Mouse (Mus musculus): ENCODE measurements around the gene Cd81. TPM values are rescaled to one million over a fixed set of nuclear protein-coding genes. Genes with fewer than 3 reads are reported as not detected.

Cd81 gene
- total and polyA plus RNA-seq, 3 experiments: 105 to 133 TPM; not detected in 1

DNA sequence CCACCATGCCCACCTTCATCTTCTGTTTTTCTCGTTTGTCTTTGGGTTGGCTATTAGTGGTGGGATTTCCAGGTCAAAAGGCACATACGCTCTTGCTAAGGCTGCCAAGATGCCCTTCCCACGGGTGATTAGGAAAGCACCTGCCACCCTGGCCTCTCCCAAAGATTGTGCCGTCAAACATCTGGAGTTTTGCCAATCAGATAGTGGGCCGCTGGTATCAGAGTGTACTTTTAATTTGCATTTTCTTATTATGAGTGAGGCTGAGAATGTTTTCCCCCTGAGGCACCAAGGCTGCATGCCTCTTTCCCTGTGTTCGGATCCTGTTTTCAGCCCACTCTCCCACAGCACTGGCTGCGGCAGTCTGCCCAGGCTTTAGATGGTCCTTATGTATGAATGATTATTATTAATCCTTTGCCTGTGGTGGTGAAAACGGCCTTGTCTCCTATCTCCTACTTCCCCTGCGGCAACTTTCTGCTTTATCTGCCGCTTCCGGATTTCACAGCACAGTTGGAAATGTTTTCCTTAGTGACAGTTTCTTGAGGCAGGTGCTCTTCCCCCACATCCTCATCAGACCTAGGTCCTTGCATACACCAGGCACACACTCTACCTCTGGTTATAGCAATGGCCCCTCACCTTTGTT, 52.8 kb downstream of the Cd81 start:
- TF ChIP-seq ZMIZ1 (IDR thresholded peaks at IDR 0.05; ENCODE audit: low read depth, low read length) (no peak), ZKSCAN1 (IDR thresholded peaks at IDR 0.05; ENCODE audit: low read depth, low read length) (no peak), MYB (IDR thresholded peaks at IDR 0.05; ENCODE audit: low read depth, low read length) (peak; percentile 73), HCFC1 (IDR thresholded peaks at IDR 0.05; ENCODE audit: low read depth, low read length) (0 out of 2 replicates have a peak, but pooled peaks have one; percentile 43), GATA1 (IDR thresholded peaks at IDR 0.05; ENCODE audit: low read depth, low read length) (peak; percentile 86), EP300 (IDR thresholded peaks at IDR 0.05; ENCODE audit: low read depth in 1 of 2, low read length in 2 of 2) (peak; percentile 85), BHLHE40 (IDR thresholded peaks at IDR 0.05; ENCODE audit: borderline replicate concordance, low read depth, low read length) (no peak), RCOR1 (IDR thresholded peaks at IDR 0.05; ENCODE audit: low read depth, low read length) (peak; percentile 36; the same call in 1 of the 2 replicates), RAD21 (IDR thresholded peaks at IDR 0.05; ENCODE audit: low read depth, low read length) (no peak), ETS1 (IDR thresholded peaks at IDR 0.05; ENCODE audit: low read depth, low read length) (peak; percentile 74), TAL1 (IDR thresholded peaks at IDR 0.05; ENCODE audit: low read length) (peak; percentile 31; the same call in 1 of the 2 replicates), ZC3H11A (IDR thresholded peaks at IDR 0.05; ENCODE audit: low read depth, low read length) (no peak), TCF12 (IDR thresholded peaks at IDR 0.05; ENCODE audit: low read depth, low read length) (peak; percentile 80), SIN3A (IDR thresholded peaks at IDR 0.05; ENCODE audit: low read length) (peak; percentile 62), MXI1 (IDR thresholded peaks at IDR 0.05; ENCODE audit: low read depth, low read length) (peak; percentile 46; the same call in 1 of the 2 replicates), ELF1 (IDR thresholded peaks at IDR 0.05; ENCODE audit: low read depth, low read length) (peak; percentile 83), TBP (IDR thresholded peaks at IDR 0.05; ENCODE audit: low read depth, low read length) (peak; percentile 18; the same call in 1 of the 2 replicates)
- H3K36me3 ChIP-seq (ENCODE audit: control insufficient read depth in 1 of 2, insufficient read depth in 2 of 2, low read length in 2 of 2): peaks cover 0 to 23% of the 10 kb centered on the region in 2 experiments; a peak in 2 of 4 replicates
- H3K4me1 ChIP-seq (ENCODE audit: control insufficient read depth in 1 of 2, insufficient read depth in 2 of 2, low read length in 2 of 2): peaks cover 15 to 33% of the 10 kb centered on the region in 2 experiments
- H3K79me2 ChIP-seq (ENCODE audit: control insufficient read depth, insufficient read depth, low read length, poor library complexity): no peaks in the 10 kb centered on the region
- H3K4me3 ChIP-seq (ENCODE audit: control insufficient read depth in 1 of 2, insufficient read depth in 1 of 2, low read depth in 2 of 2, low read length in 2 of 2): peak overlapping the region; percentile 16 to 27; a peak in 3 of 4 replicates
- peaks cover 0 to 1% of the 10 kb centered on the region in 2 experiments; a peak in 1 of 4 replicates for H3K27me3 ChIP-seq (ENCODE audit: control insufficient read depth in 1 of 2, insufficient read depth in 2 of 2, low read length in 2 of 2)
- DNase-seq (ENCODE audit: low read depth, low spot score): peak; percentile 72
- no peaks in the 10 kb centered on the region for H3K9me3 ChIP-seq (replicated peaks; ENCODE audit: insufficient read depth, low read length)
- peak overlapping the region; percentile 29; the same call in 1 of the 2 replicates for H3K9ac ChIP-seq (ENCODE audit: control insufficient read depth, low read depth, low read length, poor library complexity, severe bottlenecking)
- H3K27ac ChIP-seq (ENCODE audit: control insufficient read depth, low read depth, low read length): peak overlapping the region; percentile 64

DNA sequence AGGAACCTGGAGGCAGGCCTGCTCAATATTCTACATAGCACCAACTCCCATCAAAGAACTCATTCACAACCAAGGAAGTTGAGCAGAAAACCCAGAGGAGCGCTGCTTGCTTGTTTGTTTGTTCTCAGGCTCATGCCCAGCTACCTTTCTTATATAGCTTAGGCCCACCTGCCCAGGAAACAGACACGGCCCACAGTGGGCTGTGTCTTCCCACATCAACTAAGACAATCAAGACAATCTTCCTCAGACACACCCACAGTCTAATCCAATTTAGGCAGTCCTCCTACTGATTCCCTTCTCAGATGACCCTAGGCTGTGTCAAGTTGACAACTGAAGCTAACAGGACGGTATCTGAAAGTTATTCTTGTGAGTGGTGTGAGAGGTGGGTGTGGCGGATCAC, 53.5 kb downstream of the Cd81 start, which contains the start of gene Kcnq1:
Gene Kcnq1 (plus strand): TSS at position 301 of the 400 bp plus-strand sequence.
- peaks cover 14 to 26% of the 10 kb centered on the region in 2 experiments for H3K4me1 ChIP-seq (ENCODE audit: control insufficient read depth in 1 of 2, insufficient read depth in 2 of 2, low read length in 2 of 2)
- TF ChIP-seq E2F4 (IDR thresholded peaks at IDR 0.05; ENCODE audit: borderline replicate concordance, low read depth, low read length): no peak
- TF ChIP-seq RAD21 (IDR thresholded peaks at IDR 0.05; ENCODE audit: low read depth, low read length): no peak
- H3K36me3 ChIP-seq (ENCODE audit: control insufficient read depth in 1 of 2, insufficient read depth in 2 of 2, low read length in 2 of 2): peaks cover 0 to 19% of the 10 kb centered on the region in 2 experiments; a peak in 2 of 4 replicates
- no peak for DNase-seq (ENCODE audit: low read depth, low spot score)
- H3K79me2 ChIP-seq (ENCODE audit: control insufficient read depth, insufficient read depth, low read length, poor library complexity): no peaks in the 10 kb centered on the region
- H3K27ac ChIP-seq (ENCODE audit: control insufficient read depth, low read depth, low read length): peak within 1 kb of the TSS; percentile 64
- H3K27me3 ChIP-seq (ENCODE audit: control insufficient read depth in 1 of 2, insufficient read depth in 2 of 2, low read length in 2 of 2): peaks cover 0 to 1% of the 10 kb centered on the region in 2 experiments; a peak in 1 of 4 replicates
- peak within 1 kb of the TSS; percentile 38 to 41; a peak in 3 of 4 replicates for H3K4me3 ChIP-seq (ENCODE audit: control insufficient read depth in 1 of 2, insufficient read depth in 1 of 2, low read depth in 2 of 2, low read length in 2 of 2)
- H3K9ac ChIP-seq (ENCODE audit: control insufficient read depth, low read depth, low read length, poor library complexity, severe bottlenecking): peak within 1 kb of the TSS; percentile 29
- no peaks in the 10 kb centered on the region for H3K9me3 ChIP-seq (replicated peaks; ENCODE audit: insufficient read depth, low read length)

All from MEL (cell line).